Mouse (Mus musculus): ENCODE data around the gene Tmem150c.

The Tmem150c gene

DNA sequence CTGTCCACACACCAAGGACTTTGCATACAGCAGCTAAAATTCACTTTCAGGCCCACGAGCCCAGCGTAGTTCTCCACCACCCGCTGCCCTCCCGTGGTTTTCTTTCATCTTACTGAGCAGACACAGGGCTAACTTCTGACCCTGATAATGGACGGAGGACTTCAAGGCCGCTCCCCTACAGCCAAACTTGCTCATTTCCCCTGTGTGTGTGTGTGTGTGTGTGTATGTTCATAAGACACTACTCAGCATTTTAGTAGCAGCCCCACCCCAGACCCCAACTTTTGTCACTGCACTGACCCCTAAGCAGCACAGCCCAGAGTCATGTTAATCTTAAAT is at the start of gene Tmem150c:
TSS of gene Tmem150c (minus strand) at position 171 of the 336 bp plus-strand sequence.
- DNase-seq (ENCODE audit: low spot score), result no peak

GRCm38 (mm10) chr5:100209093-100209492 is 49.5 kb upstream of the Tmem150c start:
- DNase-seq (ENCODE audit: low spot score), result no peak

DNA sequence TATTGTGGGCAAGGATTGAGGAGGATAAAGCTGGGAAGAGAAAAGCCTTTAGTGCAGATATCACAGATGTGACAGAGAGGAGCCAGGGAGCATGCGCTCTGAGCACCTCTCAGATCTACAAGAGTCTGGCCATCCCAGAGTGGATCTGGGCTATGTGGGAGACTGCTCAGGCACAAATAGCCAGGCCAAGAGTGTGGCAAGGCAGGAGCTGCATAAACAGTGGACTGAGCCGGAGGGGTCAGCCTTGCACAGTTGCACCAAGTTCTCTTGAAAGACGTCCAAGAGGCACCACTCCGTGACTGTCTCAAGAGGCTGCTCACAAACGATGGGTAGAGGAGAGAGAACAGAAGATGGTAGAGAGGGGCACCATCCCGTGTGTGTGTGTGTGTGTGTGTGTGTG is 47.1 kb upstream of the Tmem150c start:
- DNase-seq (ENCODE audit: low spot score), result no peak

- no peak for DNase-seq (ENCODE audit: low spot score)
Observed at GRCm38 (mm10) chr5:100205519-100206189, 46.0 kb upstream of the Tmem150c start.

DNA sequence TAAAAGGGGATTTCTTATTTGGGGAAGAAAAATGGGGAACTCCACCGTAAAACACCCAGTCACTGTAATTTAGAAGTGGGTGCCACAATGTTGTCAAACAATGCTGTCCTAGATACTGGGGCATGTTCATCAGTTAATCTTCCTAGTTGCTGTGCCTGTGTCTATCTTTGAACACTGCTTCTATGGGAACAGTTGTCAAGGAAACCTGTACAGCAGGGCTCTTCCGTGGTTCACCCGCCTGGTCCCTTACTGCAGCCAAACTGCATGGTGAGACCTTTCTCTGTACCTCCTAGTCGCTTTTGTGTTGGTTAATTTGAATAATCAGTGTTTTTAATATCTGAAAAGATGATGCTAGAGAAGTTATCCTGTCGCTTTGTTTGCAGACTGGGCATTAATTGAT is 41.2 kb upstream of the Tmem150c start:
- no peak for DNase-seq (ENCODE audit: low spot score)

- DNase-seq (ENCODE audit: low spot score), result no peak
Observed at GRCm38 (mm10) chr5:100200296-100200695, 40.7 kb upstream of the Tmem150c start.

- no peak for DNase-seq (ENCODE audit: low spot score)
Observed at GRCm38 (mm10) chr5:100199092-100199853, 39.7 kb upstream of the Tmem150c start.

GRCm38 (mm10) chr5:100197476-100197875 is 37.9 kb upstream of the Tmem150c start:
- no peak for DNase-seq (ENCODE audit: low spot score)

DNA sequence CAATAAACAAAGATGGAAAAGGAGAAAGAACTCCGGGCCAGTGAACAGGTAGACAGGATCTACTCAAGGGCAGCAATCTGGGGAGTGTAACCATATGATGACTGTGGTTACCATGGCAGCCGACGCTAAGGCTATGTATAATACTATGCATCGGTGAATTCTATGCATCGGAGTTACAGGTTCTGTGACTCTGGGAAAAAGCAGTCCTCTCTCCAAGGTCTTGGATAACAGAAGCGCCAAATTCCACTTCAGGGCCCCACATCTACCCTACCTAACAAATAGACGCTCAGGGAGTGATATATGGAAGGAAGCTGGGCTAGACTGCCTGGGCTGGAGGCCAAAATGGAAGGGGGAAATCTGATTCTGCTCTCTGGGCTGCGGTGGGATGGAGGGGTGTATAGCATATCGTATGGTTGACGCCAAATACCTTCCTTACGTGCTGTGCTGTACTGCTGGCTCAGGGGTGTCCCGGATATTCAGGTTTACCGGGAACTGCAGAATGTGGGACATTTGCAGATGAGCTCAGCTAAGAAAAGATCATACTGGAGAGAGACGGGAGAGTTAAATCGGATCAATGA is 37.3 kb upstream of the Tmem150c start:
- DNase-seq (ENCODE audit: low spot score), result no peak

GRCm38 (mm10) chr5:100196397-100196796 is 36.8 kb upstream of the Tmem150c start:
- DNase-seq (ENCODE audit: low spot score), result no peak

- DNase-seq (ENCODE audit: low spot score), result no peak
Observed at GRCm38 (mm10) chr5:100191438-100192190, 32.0 kb upstream of the Tmem150c start.

DNA sequence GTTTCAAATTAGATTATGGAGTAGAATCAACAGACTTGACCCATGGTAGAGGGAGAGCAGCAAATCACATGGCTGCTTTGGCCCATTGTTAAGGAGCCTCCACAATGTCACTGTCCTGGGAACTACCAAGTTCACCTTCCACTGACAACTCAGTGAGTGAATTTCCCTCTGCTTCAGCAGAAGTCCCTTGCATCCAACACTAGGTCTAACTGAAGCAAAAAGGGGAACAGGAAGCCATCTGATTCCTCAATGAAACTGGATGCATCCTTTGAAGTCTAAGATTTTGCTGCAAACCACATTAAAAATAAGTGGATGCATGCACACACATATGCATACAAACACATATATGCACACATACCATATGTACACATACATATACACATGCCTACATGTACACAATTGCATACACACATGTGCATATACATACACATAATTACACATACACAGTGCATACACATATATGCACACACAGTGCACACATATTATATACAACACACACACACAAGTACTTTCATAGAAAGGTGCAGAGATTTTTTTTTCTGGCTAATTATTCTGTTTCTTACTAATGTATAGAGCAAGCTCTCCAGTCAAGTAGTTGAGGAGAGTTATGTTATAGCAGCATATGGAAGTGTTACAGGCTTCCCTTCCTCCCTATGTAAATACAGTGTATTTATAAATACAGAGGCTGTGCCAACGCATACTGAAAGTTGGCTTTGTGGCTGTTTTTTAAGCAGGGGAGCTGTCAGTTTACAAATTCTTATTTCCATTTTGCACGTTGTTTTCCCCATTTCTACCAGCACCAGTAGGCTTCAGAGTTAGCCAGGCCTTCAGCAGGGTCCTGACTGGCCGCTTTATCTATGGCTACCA is 27.7 kb upstream of the Tmem150c start:
- DNase-seq (ENCODE audit: low spot score), result no peak

DNA sequence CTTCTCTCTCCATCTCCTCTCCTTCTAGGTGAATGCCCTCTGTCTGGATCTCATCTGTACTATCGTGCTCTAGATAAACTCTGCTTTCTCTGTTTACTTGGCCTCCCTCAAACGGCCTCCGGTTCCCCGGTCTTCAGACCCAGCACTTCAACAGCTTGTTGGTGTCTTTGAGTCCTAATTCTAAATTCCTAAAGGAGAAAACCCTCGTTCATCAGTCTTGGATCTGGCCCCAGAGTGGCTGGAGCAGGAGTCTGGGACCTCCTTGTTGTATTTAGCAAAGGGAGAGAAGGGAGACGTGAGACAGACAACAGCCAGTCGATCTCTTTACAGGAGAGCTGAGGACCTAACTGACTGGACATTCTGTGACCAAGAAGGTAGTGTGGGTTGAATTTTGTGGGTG is 27.0 kb upstream of the Tmem150c start:
- DNase-seq (ENCODE audit: low spot score), result no peak

- no peak for DNase-seq (ENCODE audit: low spot score)
Observed at GRCm38 (mm10) chr5:100185895-100186294, 26.3 kb upstream of the Tmem150c start.

DNA sequence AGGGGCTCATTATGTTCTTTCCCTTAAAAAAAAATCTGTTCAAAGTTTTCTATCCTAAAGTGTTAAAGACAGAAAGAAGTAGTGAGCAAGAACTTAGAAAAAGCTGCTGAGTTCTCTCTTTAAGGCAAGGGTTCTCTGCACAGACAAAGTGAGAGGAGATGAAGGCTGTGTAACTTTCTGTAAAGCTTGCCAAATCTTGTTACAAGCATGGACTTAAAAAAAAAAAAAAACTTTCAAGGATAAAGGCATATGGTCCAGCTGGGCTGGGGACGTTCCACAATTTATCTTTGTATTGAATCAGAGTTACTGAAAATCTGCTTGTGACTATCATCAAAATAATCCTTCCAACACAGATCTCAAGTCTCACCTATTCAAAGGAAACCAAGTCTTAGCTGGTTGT is 21.4 kb upstream of the Tmem150c start:
- DNase-seq (ENCODE audit: low spot score), result no peak

GRCm38 (mm10) chr5:100178781-100179165 is 19.2 kb upstream of the Tmem150c start:
- DNase-seq (ENCODE audit: low spot score), result no peak

DNA sequence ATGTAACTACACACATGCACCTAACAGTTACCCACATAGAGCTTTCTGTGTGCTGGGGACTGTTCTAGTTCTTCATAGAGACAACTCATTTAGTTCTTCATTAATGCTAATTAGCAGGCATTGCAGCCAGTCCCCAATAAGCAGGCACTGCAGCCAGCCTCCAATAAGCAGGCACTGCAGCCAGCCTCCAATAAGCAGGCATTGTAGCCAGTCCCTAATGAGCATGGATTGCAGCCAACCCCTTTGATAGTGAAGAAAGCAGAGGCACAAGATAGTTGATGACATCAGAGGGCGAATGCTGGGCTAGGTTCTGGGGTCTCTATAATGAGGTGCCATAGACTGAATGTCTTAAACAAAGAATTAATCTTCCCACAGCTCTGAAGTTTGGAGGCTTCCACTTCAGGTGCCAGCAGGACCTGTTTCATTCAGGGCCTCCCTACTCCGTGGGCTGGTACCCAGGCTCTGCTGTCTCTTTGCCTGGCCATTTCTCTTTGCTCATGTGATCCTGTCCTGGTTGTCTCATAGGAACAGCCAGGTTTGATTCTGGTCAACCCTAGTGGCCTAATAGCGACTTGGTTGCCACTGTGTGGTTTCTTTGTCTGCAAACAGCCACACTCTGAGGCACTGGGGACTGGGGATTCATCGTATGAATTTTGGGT is 18.6 kb upstream of the Tmem150c start:
- no peak for DNase-seq (ENCODE audit: low spot score)

DNA sequence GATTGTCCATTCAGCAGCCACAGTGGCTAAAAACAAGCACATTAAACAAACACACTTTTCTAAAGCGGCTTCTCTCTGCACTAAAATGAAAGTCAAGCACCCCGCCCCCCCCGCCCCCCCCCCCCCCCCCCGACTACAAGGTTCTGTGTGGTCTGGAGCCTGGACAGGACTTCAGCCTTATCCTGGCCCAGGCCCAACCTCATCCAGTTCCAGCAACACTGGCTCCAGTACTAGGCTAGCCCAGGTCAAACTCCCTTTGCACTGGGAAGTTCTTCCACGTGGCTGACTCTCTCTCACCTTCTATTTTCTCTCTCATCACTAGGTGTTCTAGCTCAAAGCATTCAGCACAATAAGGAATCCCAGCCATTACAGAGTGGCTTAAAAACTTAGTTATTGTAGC is 17.9 kb upstream of the Tmem150c start:
- DNase-seq (ENCODE audit: low spot score), result no peak

- DNase-seq (ENCODE audit: low spot score), result no peak
Observed at GRCm38 (mm10) chr5:100176096-100176495, 16.5 kb upstream of the Tmem150c start.

- DNase-seq (ENCODE audit: low spot score), result no peak
Observed at GRCm38 (mm10) chr5:100175582-100175981, 16.0 kb upstream of the Tmem150c start.

GRCm38 (mm10) chr5:100172104-100172503 is 12.5 kb upstream of the Tmem150c start:
- DNase-seq (ENCODE audit: low spot score), result no peak

All from left cerebral cortex, adult 11 months (tissue).